Mouse (Mus musculus): Measurements from ENCODE around the gene Slc19a3. TPM values are rescaled to one million over a fixed set of nuclear protein-coding genes. Genes with fewer than 3 reads are reported as not detected.
A peak's percentile ranks its signal among the peaks of the same experiment; 100 is the strongest.

Gene Slc19a3
- polyA plus RNA-seq, 1 experiment from 2014 or later: 0.34 TPM

DNA sequence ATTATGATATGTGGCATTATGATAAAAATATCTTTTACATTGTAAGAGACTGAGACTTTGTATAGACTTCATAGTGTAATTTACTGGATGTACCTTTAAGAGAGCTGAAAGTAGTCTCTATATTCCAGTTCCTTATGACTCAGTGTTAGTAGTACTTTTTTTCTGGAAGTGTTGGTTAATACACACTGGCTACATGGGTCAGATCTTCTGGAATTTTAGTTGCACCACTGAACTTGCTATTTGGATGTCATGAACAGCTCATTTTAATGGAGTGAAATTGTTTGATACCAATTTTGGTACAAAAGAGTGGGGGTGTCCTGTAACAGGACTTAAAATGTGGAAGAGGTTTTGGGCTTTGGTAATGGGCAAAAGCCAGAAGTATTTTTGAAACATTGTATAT lies 60.4 kb downstream of the Slc19a3 start:
- TF ChIP-seq EP300 (optimal IDR thresholded peaks at IDR 0.05) (no peak), CTCF (IDR thresholded peaks at IDR 0.05; ENCODE audit: low read depth) (no peak)
- DNase-seq (ENCODE audit: low spot score): no peak
- H3K9ac ChIP-seq (ENCODE audit: low read length): no peak overlapping the region
- ATAC-seq (ENCODE audit: low FRiP score, low TSS enrichment): no peak
- H3K9me3 ChIP-seq (ENCODE audit: control insufficient read depth, low read length): no peaks in the 10 kb centered on the region
- H3K27me3 ChIP-seq (ENCODE audit: control insufficient read depth, insufficient read depth, low read length): no peaks in the 10 kb centered on the region
- no peak overlapping the region for H3K4me3 ChIP-seq (ENCODE audit: low read depth, low read length)
- no peaks in the 10 kb centered on the region for H3K36me3 ChIP-seq (ENCODE audit: control insufficient read depth, insufficient read depth, low read length)
- no peak overlapping the region for H3K27ac ChIP-seq (replicated peaks)
- H3K4me2 ChIP-seq (replicated peaks; ENCODE audit: low read depth): no peak overlapping the region
- H3K4me1 ChIP-seq (replicated peaks; ENCODE audit: control insufficient read depth, insufficient read depth): no peaks in the 10 kb centered on the region

DNA sequence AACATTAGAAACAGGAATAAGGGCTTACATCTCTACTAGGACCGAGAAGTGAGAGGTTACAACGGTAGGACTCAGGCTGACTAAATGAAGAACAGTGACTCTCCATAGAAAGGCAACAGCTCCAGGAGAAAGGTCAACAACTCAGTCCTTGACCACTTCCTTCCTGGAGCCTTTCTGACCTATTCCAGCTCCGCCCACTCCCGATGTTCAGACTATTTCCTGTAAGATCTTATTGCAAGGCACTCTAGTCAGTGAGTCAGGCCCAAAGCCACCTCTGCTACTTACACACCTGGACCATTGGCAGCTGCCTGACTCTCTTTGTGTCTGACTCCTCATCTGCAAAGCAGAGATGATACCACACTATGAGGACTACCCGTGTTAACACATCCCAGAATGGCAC lies 62.5 kb downstream of the Slc19a3 start:
- ATAC-seq (ENCODE audit: low FRiP score, low TSS enrichment) (peak; percentile 88), DNase-seq (ENCODE audit: low spot score) (peak; percentile 64)
- H3K27ac ChIP-seq (replicated peaks): no peak overlapping the region
- H3K36me3 ChIP-seq (ENCODE audit: control insufficient read depth, insufficient read depth, low read length): no peaks in the 10 kb centered on the region
- no peak for TF ChIP-seq CTCF (IDR thresholded peaks at IDR 0.05; ENCODE audit: low read depth)
- TF ChIP-seq EP300 (optimal IDR thresholded peaks at IDR 0.05): no peak
- WGBS: 74% methylated on average over 5 of the region's 5 CpGs
- no peaks in the 10 kb centered on the region for H3K9me3 ChIP-seq (ENCODE audit: control insufficient read depth, low read length)
- H3K4me1 ChIP-seq (replicated peaks; ENCODE audit: control insufficient read depth, insufficient read depth): no peaks in the 10 kb centered on the region
- H3K4me3 ChIP-seq (ENCODE audit: low read depth, low read length): no peak overlapping the region
- H3K27me3 ChIP-seq (ENCODE audit: control insufficient read depth, insufficient read depth, low read length): no peaks in the 10 kb centered on the region
- H3K9ac ChIP-seq (ENCODE audit: low read length): no peak overlapping the region
- no peak overlapping the region for H3K4me2 ChIP-seq (replicated peaks; ENCODE audit: low read depth)

DNA sequence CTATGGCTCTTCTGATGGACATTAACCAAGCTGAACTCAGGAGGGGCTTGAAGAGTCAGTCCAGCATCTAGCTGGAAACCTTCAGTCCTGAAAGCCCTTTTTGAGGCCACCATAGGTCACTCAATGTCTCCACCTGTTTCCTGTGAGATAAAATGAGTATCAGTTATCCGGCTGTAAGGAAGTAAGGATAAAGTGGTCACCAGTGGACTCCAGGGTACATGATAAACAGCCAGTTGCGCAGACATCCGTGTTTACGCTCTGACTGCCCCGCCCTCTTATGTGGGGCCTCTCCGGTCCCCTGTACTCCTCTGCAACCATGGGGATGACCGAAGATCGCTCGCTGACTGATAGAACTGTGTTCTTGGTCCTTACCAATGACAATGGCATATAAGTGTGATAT lies 63.9 kb downstream of the Slc19a3 start:
- DNase-seq (ENCODE audit: low spot score) (no peak), ATAC-seq (ENCODE audit: low FRiP score, low TSS enrichment) (peak; percentile 45; the same call in 1 of the 2 replicates)
- WGBS: 56% methylated on average over 9 of the region's 9 CpGs
- no peak overlapping the region for H3K27ac ChIP-seq (replicated peaks)
- no peak overlapping the region for H3K9ac ChIP-seq (ENCODE audit: low read length)
- H3K4me2 ChIP-seq (replicated peaks; ENCODE audit: low read depth): no peak overlapping the region
- no peaks in the 10 kb centered on the region for H3K4me1 ChIP-seq (replicated peaks; ENCODE audit: control insufficient read depth, insufficient read depth)
- H3K9me3 ChIP-seq (ENCODE audit: control insufficient read depth, low read length): no peaks in the 10 kb centered on the region
- TF ChIP-seq EP300 (optimal IDR thresholded peaks at IDR 0.05) (no peak), CTCF (IDR thresholded peaks at IDR 0.05; ENCODE audit: low read depth) (no peak)
- no peaks in the 10 kb centered on the region for H3K27me3 ChIP-seq (ENCODE audit: control insufficient read depth, insufficient read depth, low read length)
- no peaks in the 10 kb centered on the region for H3K36me3 ChIP-seq (ENCODE audit: control insufficient read depth, insufficient read depth, low read length)
- H3K4me3 ChIP-seq (ENCODE audit: low read depth, low read length): no peak overlapping the region

DNA sequence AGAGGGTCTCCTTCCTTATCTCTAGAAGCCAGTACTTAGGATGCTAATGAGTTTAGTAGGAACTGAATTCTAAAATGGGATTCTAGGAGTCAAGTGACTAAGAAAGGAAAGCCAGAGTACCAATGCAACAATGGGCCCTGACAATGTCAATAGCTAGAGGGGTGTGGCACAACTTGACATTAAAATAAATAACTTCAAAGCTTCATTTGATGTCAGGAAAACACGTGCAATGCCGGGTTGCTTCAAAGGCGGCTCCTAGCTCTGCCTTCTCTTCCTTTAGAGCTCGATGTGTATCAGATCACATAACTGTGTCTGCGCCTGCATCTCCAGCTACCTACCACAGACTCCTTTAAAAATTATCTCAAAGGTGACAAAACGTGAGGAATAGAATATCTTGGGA lies 64.3 kb downstream of the Slc19a3 start:
- no peak for TF ChIP-seq CTCF (IDR thresholded peaks at IDR 0.05; ENCODE audit: low read depth)
- no peak for TF ChIP-seq EP300 (optimal IDR thresholded peaks at IDR 0.05)
- no peak overlapping the region for H3K4me3 ChIP-seq (ENCODE audit: low read depth, low read length)
- no peak for DNase-seq (ENCODE audit: low spot score)
- H3K4me1 ChIP-seq (replicated peaks; ENCODE audit: control insufficient read depth, insufficient read depth): no peaks in the 10 kb centered on the region
- no peaks in the 10 kb centered on the region for H3K36me3 ChIP-seq (ENCODE audit: control insufficient read depth, insufficient read depth, low read length)
- 46% methylated on average over 6 of the region's 6 CpGs for WGBS
- no peak overlapping the region for H3K4me2 ChIP-seq (replicated peaks; ENCODE audit: low read depth)
- no peaks in the 10 kb centered on the region for H3K9me3 ChIP-seq (ENCODE audit: control insufficient read depth, low read length)
- H3K9ac ChIP-seq (ENCODE audit: low read length): no peak overlapping the region
- no peaks in the 10 kb centered on the region for H3K27me3 ChIP-seq (ENCODE audit: control insufficient read depth, insufficient read depth, low read length)
- no peak overlapping the region for H3K27ac ChIP-seq (replicated peaks)
- no peak for ATAC-seq (ENCODE audit: low FRiP score, low TSS enrichment)

DNA sequence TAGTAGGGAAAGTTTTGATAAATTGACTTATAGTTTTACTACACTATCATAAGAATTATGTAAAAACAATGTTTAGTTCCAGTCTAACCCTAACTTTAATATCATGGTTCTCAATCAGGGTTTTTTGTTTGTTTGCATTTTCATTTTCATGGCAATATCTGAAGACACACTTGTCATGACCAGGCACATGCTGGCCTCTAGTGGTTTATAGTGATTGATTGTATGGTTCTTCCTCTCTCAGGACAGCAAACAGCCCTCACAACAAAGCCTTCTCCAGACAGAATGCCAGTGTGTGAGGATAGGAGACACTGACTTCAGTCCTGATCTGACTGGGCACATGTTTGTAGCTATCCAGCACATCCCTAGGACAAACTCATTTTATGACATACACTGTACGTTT lies 65.0 kb downstream of the Slc19a3 start:
- Histone ChIP-seq H3K9me3 (ENCODE audit: control insufficient read depth, low read length) (no peaks in the 10 kb centered on the region), H3K4me1 (replicated peaks; ENCODE audit: control insufficient read depth, insufficient read depth) (no peaks in the 10 kb centered on the region), H3K36me3 (ENCODE audit: control insufficient read depth, insufficient read depth, low read length) (no peaks in the 10 kb centered on the region), H3K27ac (replicated peaks) (no peak overlapping the region), H3K4me3 (ENCODE audit: low read depth, low read length) (no peak overlapping the region), H3K27me3 (ENCODE audit: control insufficient read depth, insufficient read depth, low read length) (no peaks in the 10 kb centered on the region), H3K4me2 (replicated peaks; ENCODE audit: low read depth) (no peak overlapping the region), H3K9ac (ENCODE audit: low read length) (no peak overlapping the region)
- WGBS: 76% methylated on average over 1 of the region's 1 CpGs
- TF ChIP-seq CTCF (IDR thresholded peaks at IDR 0.05; ENCODE audit: low read depth) (no peak; the same call in 1 of the 2 replicates), EP300 (optimal IDR thresholded peaks at IDR 0.05) (no peak)
- ATAC-seq (ENCODE audit: low FRiP score, low TSS enrichment) (no peak), DNase-seq (ENCODE audit: low spot score) (no peak)

DNA sequence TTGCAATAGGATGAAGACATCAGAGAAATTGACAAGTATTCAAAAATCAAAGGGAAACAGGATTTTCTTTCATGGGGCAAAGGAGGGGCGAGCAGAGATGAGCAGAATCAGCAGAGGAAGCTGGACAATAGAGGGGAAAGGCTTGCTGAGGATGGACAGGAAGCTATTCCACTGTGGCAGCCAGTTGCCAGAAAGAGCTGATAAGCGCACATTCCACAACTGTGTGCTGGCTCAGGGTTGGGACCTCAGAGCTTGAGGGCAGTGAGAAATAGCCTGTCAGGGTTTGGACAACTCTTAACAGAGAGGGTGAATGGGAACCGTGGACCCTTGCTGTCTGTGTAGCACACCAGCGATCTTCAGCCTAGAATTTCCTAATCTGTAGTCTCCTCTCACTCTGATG lies 66.2 kb downstream of the Slc19a3 start:
- DNase-seq (ENCODE audit: low spot score) (peak; percentile 27), ATAC-seq (ENCODE audit: low FRiP score, low TSS enrichment) (no peak)
- no peaks in the 10 kb centered on the region for H3K9me3 ChIP-seq (ENCODE audit: control insufficient read depth, low read length)
- WGBS: 18% methylated on average over 4 of the region's 4 CpGs
- no peak overlapping the region for H3K27ac ChIP-seq (replicated peaks)
- H3K4me2 ChIP-seq (replicated peaks; ENCODE audit: low read depth): no peak overlapping the region
- H3K4me1 ChIP-seq (replicated peaks; ENCODE audit: control insufficient read depth, insufficient read depth): no peaks in the 10 kb centered on the region
- no peak overlapping the region for H3K9ac ChIP-seq (ENCODE audit: low read length)
- TF ChIP-seq CTCF (IDR thresholded peaks at IDR 0.05; ENCODE audit: low read depth): no peak
- H3K27me3 ChIP-seq (ENCODE audit: control insufficient read depth, insufficient read depth, low read length): no peaks in the 10 kb centered on the region
- no peak overlapping the region for H3K4me3 ChIP-seq (ENCODE audit: low read depth, low read length)
- H3K36me3 ChIP-seq (ENCODE audit: control insufficient read depth, insufficient read depth, low read length): no peaks in the 10 kb centered on the region

All from stomach, postnatal 0 days (tissue).